Mouse (Mus musculus) Muller cell, postnatal 12 days (primary cell): Measurements from ENCODE around the gene Ubac1.

Experiments used
- DNase-seq: peaks from one replicate; pipeline ENCODE4 v3.0.0-alpha.2; 2015; ENCODE audit errors: inconsistent ontology term

Ubac1 gene

GRCm38 (mm10) chr2:25975141-25975770, 46.3 kb downstream of the Ubac1 start:
- DNase-seq: no peak

- no peak for DNase-seq
Measured at GRCm38 (mm10) chr2:25970426-25970825, 51.1 kb downstream of the Ubac1 start.

DNA sequence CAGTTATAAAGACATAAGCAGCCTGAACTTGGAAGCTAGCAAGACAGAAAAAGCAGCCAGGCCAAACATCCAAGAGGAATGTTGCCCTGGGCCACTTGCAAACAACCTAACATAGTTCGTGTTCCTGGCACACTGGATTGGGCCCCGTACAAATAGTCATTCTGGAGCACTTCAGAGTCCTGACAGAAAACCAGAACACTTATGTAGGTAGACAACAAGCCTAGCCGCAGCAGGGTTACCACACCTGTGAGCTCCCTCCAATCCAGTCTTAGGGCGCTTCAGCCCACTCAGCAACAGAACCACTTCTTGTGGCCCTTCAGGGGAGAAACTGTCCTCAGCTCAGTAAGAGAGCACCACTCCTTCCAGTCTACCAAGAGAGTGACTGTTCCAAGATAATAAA, 52.2 kb downstream of the Ubac1 start:
- no peak for DNase-seq

DNA sequence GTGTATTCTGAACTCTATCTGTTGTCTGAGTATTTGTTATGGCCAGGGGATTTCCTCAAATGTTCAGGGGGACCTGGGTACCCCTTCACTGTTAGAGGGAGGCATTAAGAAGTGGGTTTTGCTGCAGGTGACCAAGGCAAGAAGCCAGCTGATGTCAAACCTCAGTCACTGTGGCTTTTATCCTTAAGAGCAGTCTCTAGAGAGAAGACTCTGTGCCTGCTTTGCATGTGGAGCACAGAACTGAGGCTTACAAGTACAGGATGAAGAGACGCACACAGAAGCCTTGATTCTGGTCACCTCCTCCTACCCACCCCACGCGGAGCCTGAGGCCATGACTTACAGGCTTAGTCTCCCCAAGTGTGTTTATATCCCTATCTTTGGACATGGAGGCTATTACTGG, 72.3 kb downstream of the Ubac1 start:
- DNase-seq: no peak
